Mouse (Mus musculus): ENCODE measurements around the gene Cbfa2t2. TPM values are rescaled to one million over a fixed set of nuclear protein-coding genes. Genes with fewer than 3 reads are reported as not detected.

The Cbfa2t2 gene
- polyA plus RNA-seq, 1 experiment: 8.5 TPM

GRCm38 (mm10) chr2:154448633-154449032 is 12.4 kb downstream of the Cbfa2t2 start:
- Histone ChIP-seq H3ac (ENCODE audit: control insufficient read depth, insufficient read length, low read depth) (no peak overlapping the region), H3K79me3 (ENCODE audit: low read depth) (peaks cover 85% of the 10 kb centered on the region), H3K27me3 (ENCODE audit: control insufficient read depth, insufficient read depth, insufficient read length) (no peaks in the 10 kb centered on the region), H3K36me3 (ENCODE audit: control insufficient read depth, insufficient read depth) (peaks cover 4% of the 10 kb centered on the region), H3K79me2 (ENCODE audit: control insufficient read depth, insufficient read depth) (peaks cover 100% of the 10 kb centered on the region), H3K4me3 (ENCODE audit: insufficient read depth, poor library complexity, severe bottlenecking) (no peak overlapping the region)
- TF ChIP-seq USF1 (IDR thresholded peaks at IDR 0.05; ENCODE audit: low read depth): no peak
- TF ChIP-seq MYOD1 (IDR thresholded peaks at IDR 0.05; ENCODE audit: control insufficient read depth, insufficient read length, low read depth): no peak
- no peak for TF ChIP-seq CEBPB (IDR thresholded peaks at IDR 0.05; ENCODE audit: low read depth)
- no peak for TF ChIP-seq CTCF (IDR thresholded peaks at IDR 0.05; ENCODE audit: control insufficient read depth, insufficient read depth, insufficient read length)
- TF ChIP-seq FOSL1 (IDR thresholded peaks at IDR 0.05; ENCODE audit: insufficient read depth, low read length, poor library complexity, severe bottlenecking): no peak
- TF ChIP-seq MYOG (IDR thresholded peaks at IDR 0.05; ENCODE audit: control insufficient read depth, extremely low read depth, insufficient read length): no peak
- no peak for TF ChIP-seq MAX (IDR thresholded peaks at IDR 0.05)

GRCm38 (mm10) chr2:154452951-154453350 is 16.7 kb downstream of the Cbfa2t2 start:
- peaks cover 71% of the 10 kb centered on the region for H3K79me3 ChIP-seq (ENCODE audit: low read depth)
- H3K4me3 ChIP-seq (ENCODE audit: insufficient read depth, poor library complexity, severe bottlenecking): no peak overlapping the region
- no peaks in the 10 kb centered on the region for H3K27me3 ChIP-seq (ENCODE audit: control insufficient read depth, insufficient read depth, insufficient read length)
- H3ac ChIP-seq (ENCODE audit: control insufficient read depth, insufficient read length, low read depth): no peak overlapping the region
- peaks cover 100% of the 10 kb centered on the region for H3K79me2 ChIP-seq (ENCODE audit: control insufficient read depth, insufficient read depth)
- peaks cover 2% of the 10 kb centered on the region for H3K36me3 ChIP-seq (ENCODE audit: control insufficient read depth, insufficient read depth)
- TF ChIP-seq FOSL1 (IDR thresholded peaks at IDR 0.05; ENCODE audit: insufficient read depth, low read length, poor library complexity, severe bottlenecking) (no peak), MYOG (IDR thresholded peaks at IDR 0.05; ENCODE audit: control insufficient read depth, extremely low read depth, insufficient read length) (no peak), CTCF (IDR thresholded peaks at IDR 0.05; ENCODE audit: control insufficient read depth, insufficient read depth, insufficient read length) (no peak), MAX (IDR thresholded peaks at IDR 0.05) (no peak), CEBPB (IDR thresholded peaks at IDR 0.05; ENCODE audit: low read depth) (no peak), USF1 (IDR thresholded peaks at IDR 0.05; ENCODE audit: low read depth) (no peak), MYOD1 (IDR thresholded peaks at IDR 0.05; ENCODE audit: control insufficient read depth, insufficient read length, low read depth) (no peak)

- TF ChIP-seq USF1 (IDR thresholded peaks at IDR 0.05; ENCODE audit: low read depth) (no peak), MAX (IDR thresholded peaks at IDR 0.05) (no peak)
- H3K79me2 ChIP-seq (ENCODE audit: control insufficient read depth, insufficient read depth): peaks cover 100% of the 10 kb centered on the region
- H3K36me3 ChIP-seq (ENCODE audit: control insufficient read depth, insufficient read depth): no peaks in the 10 kb centered on the region
- H3ac ChIP-seq (ENCODE audit: control insufficient read depth, insufficient read length, low read depth): no peak overlapping the region
- H3K79me3 ChIP-seq (ENCODE audit: low read depth): peaks cover 68% of the 10 kb centered on the region
- no peak overlapping the region for H3K4me3 ChIP-seq (ENCODE audit: insufficient read depth, poor library complexity, severe bottlenecking)
- H3K27me3 ChIP-seq (ENCODE audit: control insufficient read depth, insufficient read depth, insufficient read length): no peaks in the 10 kb centered on the region
Measured at GRCm38 (mm10) chr2:154454099-154454498, 17.8 kb downstream of the Cbfa2t2 start.

GRCm38 (mm10) chr2:154454605-154455004 is 18.3 kb downstream of the Cbfa2t2 start:
- no peaks in the 10 kb centered on the region for H3K36me3 ChIP-seq (ENCODE audit: control insufficient read depth, insufficient read depth)
- H3K27me3 ChIP-seq (ENCODE audit: control insufficient read depth, insufficient read depth, insufficient read length): no peaks in the 10 kb centered on the region
- H3ac ChIP-seq (ENCODE audit: control insufficient read depth, insufficient read length, low read depth): no peak overlapping the region
- TF ChIP-seq MYOD1 (IDR thresholded peaks at IDR 0.05; ENCODE audit: control insufficient read depth, insufficient read length, low read depth): no peak
- TF ChIP-seq CTCF (IDR thresholded peaks at IDR 0.05; ENCODE audit: control insufficient read depth, insufficient read depth, insufficient read length): no peak
- TF ChIP-seq USF1 (IDR thresholded peaks at IDR 0.05; ENCODE audit: low read depth): no peak
- no peak for TF ChIP-seq MAX (IDR thresholded peaks at IDR 0.05)
- no peak for TF ChIP-seq CEBPB (IDR thresholded peaks at IDR 0.05; ENCODE audit: low read depth)
- TF ChIP-seq FOSL1 (IDR thresholded peaks at IDR 0.05; ENCODE audit: insufficient read depth, low read length, poor library complexity, severe bottlenecking): no peak
- TF ChIP-seq MYOG (IDR thresholded peaks at IDR 0.05; ENCODE audit: control insufficient read depth, extremely low read depth, insufficient read length): no peak
- H3K79me2 ChIP-seq (ENCODE audit: control insufficient read depth, insufficient read depth): peaks cover 100% of the 10 kb centered on the region
- H3K79me3 ChIP-seq (ENCODE audit: low read depth): peaks cover 64% of the 10 kb centered on the region
- no peak overlapping the region for H3K4me3 ChIP-seq (ENCODE audit: insufficient read depth, poor library complexity, severe bottlenecking)

- Histone ChIP-seq H3K79me2 (ENCODE audit: control insufficient read depth, insufficient read depth) (peaks cover 100% of the 10 kb centered on the region), H3K36me3 (ENCODE audit: control insufficient read depth, insufficient read depth) (no peaks in the 10 kb centered on the region), H3ac (ENCODE audit: control insufficient read depth, insufficient read length, low read depth) (no peak overlapping the region), H3K4me3 (ENCODE audit: insufficient read depth, poor library complexity, severe bottlenecking) (no peak overlapping the region), H3K79me3 (ENCODE audit: low read depth) (peaks cover 60% of the 10 kb centered on the region), H3K27me3 (ENCODE audit: control insufficient read depth, insufficient read depth, insufficient read length) (no peaks in the 10 kb centered on the region)
- no peak for TF ChIP-seq FOSL1 (IDR thresholded peaks at IDR 0.05; ENCODE audit: insufficient read depth, low read length, poor library complexity, severe bottlenecking)
- peak; percentile 4 for TF ChIP-seq MYOD1 (IDR thresholded peaks at IDR 0.05; ENCODE audit: control insufficient read depth, insufficient read length, low read depth)
- no peak for TF ChIP-seq CEBPB (IDR thresholded peaks at IDR 0.05; ENCODE audit: low read depth)
Measured at GRCm38 (mm10) chr2:154455776-154456175, 19.5 kb downstream of the Cbfa2t2 start.

- Histone ChIP-seq H3K4me3 (ENCODE audit: insufficient read depth, poor library complexity, severe bottlenecking) (no peak overlapping the region), H3K27me3 (ENCODE audit: control insufficient read depth, insufficient read depth, insufficient read length) (no peaks in the 10 kb centered on the region), H3K79me2 (ENCODE audit: control insufficient read depth, insufficient read depth) (peaks cover 100% of the 10 kb centered on the region), H3K36me3 (ENCODE audit: control insufficient read depth, insufficient read depth) (no peaks in the 10 kb centered on the region), H3ac (ENCODE audit: control insufficient read depth, insufficient read length, low read depth) (no peak overlapping the region), H3K79me3 (ENCODE audit: low read depth) (peaks cover 59% of the 10 kb centered on the region)
- TF ChIP-seq FOSL1 (IDR thresholded peaks at IDR 0.05; ENCODE audit: insufficient read depth, low read length, poor library complexity, severe bottlenecking) (no peak), USF1 (IDR thresholded peaks at IDR 0.05; ENCODE audit: low read depth) (no peak), MAX (IDR thresholded peaks at IDR 0.05) (no peak), MYOG (IDR thresholded peaks at IDR 0.05; ENCODE audit: control insufficient read depth, extremely low read depth, insufficient read length) (no peak), CEBPB (IDR thresholded peaks at IDR 0.05; ENCODE audit: low read depth) (no peak), CTCF (IDR thresholded peaks at IDR 0.05; ENCODE audit: control insufficient read depth, insufficient read depth, insufficient read length) (no peak), MYOD1 (IDR thresholded peaks at IDR 0.05; ENCODE audit: control insufficient read depth, insufficient read length, low read depth) (no peak)
Measured at GRCm38 (mm10) chr2:154456621-154457020, 20.3 kb downstream of the Cbfa2t2 start.

Measured in C2C12 (cell line).